Mouse (Mus musculus) liver (tissue): ENCODE results near the gene Epx.

Experiments
- DNase-seq: peaks from one replicate; pipeline ENCODE4 v3.0.0-alpha.2; 2020; ENCODE audit warnings: mixed read lengths

The Epx gene

GRCm38 (mm10) chr11:87828239-87828900 lies 47.0 kb downstream of the Epx start, which contains the start of gene Lpo:
Lpo (minus strand) TSS chr11:87828289.
- no peak for DNase-seq

GRCm38 (mm10) chr11:87821502-87821901 lies 53.8 kb downstream of the Epx start:
- no peak for DNase-seq

GRCm38 (mm10) chr11:87817443-87817773 lies 57.9 kb downstream of the Epx start:
- no peak for DNase-seq

GRCm38 (mm10) chr11:87816707-87817442 lies 58.5 kb downstream of the Epx start:
- DNase-seq = no peak

GRCm38 (mm10) chr11:87814831-87815230 lies 60.5 kb downstream of the Epx start:
- no peak for DNase-seq
